Mouse (Mus musculus): Measurements from ENCODE around the gene Dok1. TPM values are rescaled to one million over a fixed set of nuclear protein-coding genes. Genes with fewer than 3 reads are reported as not detected.

The Dok1 gene
- polyA plus RNA-seq, 1 experiment, result 10.5 TPM

DNA sequence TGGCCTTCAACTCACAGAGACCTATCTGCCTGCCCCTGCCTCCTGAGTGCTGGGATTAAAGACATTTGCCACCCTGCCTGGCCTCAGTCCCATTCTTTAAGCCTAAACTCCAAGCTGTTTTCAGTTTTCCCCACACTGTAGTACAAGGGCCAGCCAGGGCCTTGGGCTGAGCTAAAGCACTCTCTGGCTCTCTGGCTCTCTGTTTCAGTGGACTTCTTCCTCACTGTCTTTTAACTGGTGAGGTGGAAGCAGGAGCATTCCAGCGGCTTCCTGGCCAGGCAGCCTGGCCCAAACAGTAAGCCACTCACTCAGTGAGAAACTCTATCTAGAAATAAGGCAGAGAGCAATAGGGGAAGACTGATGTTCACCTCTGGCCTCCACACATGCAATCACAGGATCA lies 39.6 kb downstream of the Dok1 start:
- WGBS, result 48% methylated on average over 1 of the region's 1 CpGs
- DNase-seq (ENCODE audit: low read depth, low spot score), result no peak

DNA sequence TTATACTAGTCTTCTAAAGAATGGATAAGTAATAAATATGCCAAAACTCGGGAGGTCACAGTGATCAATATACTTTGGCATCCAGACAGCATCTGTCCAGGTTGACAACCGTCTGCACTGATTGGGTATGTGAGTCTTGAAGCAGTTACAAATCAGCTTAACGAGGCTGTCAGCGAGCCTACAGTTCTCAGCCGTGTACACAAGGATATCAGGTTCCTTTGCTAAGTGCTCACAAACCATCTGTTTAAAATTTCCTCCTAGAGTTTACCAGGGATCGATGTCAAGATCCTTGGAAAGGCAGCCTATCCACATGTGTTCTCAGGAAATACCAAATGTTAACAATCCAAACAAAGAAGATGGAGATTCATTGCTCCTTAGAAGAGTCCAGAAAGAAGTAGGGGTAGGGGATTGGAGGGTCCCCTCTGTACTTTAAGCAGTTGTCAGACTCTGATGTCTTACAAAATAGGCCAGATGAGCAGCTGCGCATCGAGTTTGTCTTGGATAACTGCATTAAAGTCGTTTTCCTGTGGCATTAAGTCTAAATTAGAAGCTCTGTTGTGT lies 45.8 kb downstream of the Dok1 start:
- WGBS, result 21% methylated on average over 9 of the region's 9 CpGs
- DNase-seq (ENCODE audit: low read depth, low spot score), result no peak

Other genes starting within 250 kb of the Dok1 start
- 0.43 and 0.51 TPM in 2 replicates for gene Sema4f, start 93.7 kb downstream of the Dok1 start, polyA plus RNA-seq (2012; rRNA removed)
- 0.34 and 0.46 TPM in 2 replicates for gene M1ap, start 86.6 kb downstream of the Dok1 start, polyA plus RNA-seq (2012; rRNA removed)
- 3.1 and 3.9 TPM in 2 replicates for gene Loxl3, start 702 bp upstream of the Dok1 start, polyA plus RNA-seq (2012; rRNA removed)
- gene Aup1, start 21.1 kb upstream of the Dok1 start, polyA plus RNA-seq (2012; rRNA removed), result 363 and 445 TPM in 2 replicates
- 39.7 and 39.9 TPM in 2 replicates for gene Htra2, start 21.8 kb upstream of the Dok1 start, polyA plus RNA-seq (2012; rRNA removed)
- gene Dqx1, start 24.4 kb upstream of the Dok1 start, polyA plus RNA-seq (2012; rRNA removed), result 35.3 and 57.3 TPM in 2 replicates
- 1.9 and 2.4 TPM in 2 replicates for gene Tlx2, start 36.8 kb upstream of the Dok1 start, polyA plus RNA-seq (2012; rRNA removed)
- gene Pcgf1, start 44.4 kb upstream of the Dok1 start, polyA plus RNA-seq (2012; rRNA removed), result 16.8 and 19.3 TPM in 2 replicates
- gene Lbx2, start 52.9 kb upstream of the Dok1 start, polyA plus RNA-seq (2012; rRNA removed), result 0.71 and 1.2 TPM in 2 replicates
- 1.6 and 6.5 TPM in 2 replicates for gene Ccdc142, start 68.1 kb upstream of the Dok1 start, polyA plus RNA-seq (2012; rRNA removed)
- 3.7 and 5.3 TPM in 2 replicates for gene Gm42688, start 68.1 kb upstream of the Dok1 start, polyA plus RNA-seq (2012; rRNA removed)
- gene Mrpl53, start 75.6 kb upstream of the Dok1 start, polyA plus RNA-seq (2012; rRNA removed), result 60.3 and 72.0 TPM in 2 replicates
- 63.5 and 67.4 TPM in 2 replicates for gene Mogs, start 82.0 kb upstream of the Dok1 start, polyA plus RNA-seq (2012; rRNA removed)
- gene Wbp1, start 88.1 kb upstream of the Dok1 start, polyA plus RNA-seq (2012; rRNA removed), result 144 and 172 TPM in 2 replicates
- gene Ino80b, start 92.0 kb upstream of the Dok1 start, polyA plus RNA-seq (2012; rRNA removed), result 14.6 and 15.6 TPM in 2 replicates
- 79.9 and 101 TPM in 2 replicates for gene Rtkn, start 102.0 kb upstream of the Dok1 start, polyA plus RNA-seq (2012; rRNA removed)
- gene Wdr54, start 122.9 kb upstream of the Dok1 start, polyA plus RNA-seq (2012; rRNA removed), result 1.4 and 1.8 TPM in 2 replicates
- gene 1700003E16Rik, start 122.9 kb upstream of the Dok1 start, polyA plus RNA-seq (2012; rRNA removed), result 0.10 and 0.25 TPM in 2 replicates
- 82.1 and 103 TPM in 2 replicates for gene Dctn1, start 132.4 kb upstream of the Dok1 start, polyA plus RNA-seq (2012; rRNA removed)
- 0.88 and 4.0 TPM in 2 replicates for gene Slc4a5, start 186.4 kb upstream of the Dok1 start, polyA plus RNA-seq (2012; rRNA removed)

All from large intestine, adult 2 months (tissue).